Mouse (Mus musculus): ENCODE measurements around the gene Tulp3. TPM values are rescaled to one million over a fixed set of nuclear protein-coding genes. Genes with fewer than 3 reads are reported as not detected.

Gene Tulp3
- total and polyA plus RNA-seq, 3 experiments, result 5.3 to 19.2 TPM; not detected in 1

- H3K4me3 ChIP-seq (ENCODE audit: control insufficient read depth in 1 of 2, insufficient read depth in 1 of 2, low read depth in 2 of 2, low read length in 2 of 2), result peak overlapping the region; percentile 75 to 88
- H3K79me2 ChIP-seq (ENCODE audit: control insufficient read depth, insufficient read depth, low read length, poor library complexity), result peaks cover 46% of the 10 kb centered on the region
- H3K9me3 ChIP-seq (replicated peaks; ENCODE audit: insufficient read depth, low read length), result no peaks in the 10 kb centered on the region
- H3K27me3 ChIP-seq (ENCODE audit: control insufficient read depth in 1 of 2, insufficient read depth in 2 of 2, low read length in 2 of 2), result no peaks in the 10 kb centered on the region
- peaks cover 2 to 7% of the 10 kb centered on the region in 2 experiments; a peak in 2 of 4 replicates for H3K4me1 ChIP-seq (ENCODE audit: control insufficient read depth in 1 of 2, insufficient read depth in 2 of 2, low read length in 2 of 2)
- H3K27ac ChIP-seq (ENCODE audit: control insufficient read depth, low read depth, low read length), result peak overlapping the region; percentile 59
- peak overlapping the region; percentile 88 for H3K9ac ChIP-seq (ENCODE audit: control insufficient read depth, low read depth, low read length, poor library complexity, severe bottlenecking)
- TF ChIP-seq MAFK (IDR thresholded peaks at IDR 0.05; ENCODE audit: borderline replicate concordance, low read depth, low read length) (no peak), POLR2A (IDR thresholded peaks at IDR 0.05; ENCODE audit: control insufficient read depth in 1 of 2, insufficient read depth in 1 of 2, low read depth in 1 of 2, low read length in 2 of 2, poor library complexity in 1 of 2) (peak in 1 of 2 experiments; percentile 8; a peak in 1 of 4 replicates), TCF12 (IDR thresholded peaks at IDR 0.05; ENCODE audit: low read depth, low read length) (no peak), MAZ (IDR thresholded peaks at IDR 0.05; ENCODE audit: low read depth, low read length) (0 out of 2 replicates have a peak, but pooled peaks have one; percentile 52), ETS1 (IDR thresholded peaks at IDR 0.05; ENCODE audit: low read depth, low read length) (0 out of 2 replicates have a peak, but pooled peaks have one; percentile 19), USF1 (IDR thresholded peaks at IDR 0.05; ENCODE audit: low read depth, low read length) (no peak), SIN3A (IDR thresholded peaks at IDR 0.05; ENCODE audit: low read length) (peak; percentile 22; the same call in 1 of the 2 replicates)
- peak; percentile 61 for DNase-seq (ENCODE audit: low read depth, low spot score)
- peaks cover 3 to 15% of the 10 kb centered on the region in 2 experiments for H3K36me3 ChIP-seq (ENCODE audit: control insufficient read depth in 1 of 2, insufficient read depth in 2 of 2, low read length in 2 of 2)
Measured at GRCm38 (mm10) chr6:128363007-128363825, 7.6 kb upstream of the Tulp3 start.

DNA sequence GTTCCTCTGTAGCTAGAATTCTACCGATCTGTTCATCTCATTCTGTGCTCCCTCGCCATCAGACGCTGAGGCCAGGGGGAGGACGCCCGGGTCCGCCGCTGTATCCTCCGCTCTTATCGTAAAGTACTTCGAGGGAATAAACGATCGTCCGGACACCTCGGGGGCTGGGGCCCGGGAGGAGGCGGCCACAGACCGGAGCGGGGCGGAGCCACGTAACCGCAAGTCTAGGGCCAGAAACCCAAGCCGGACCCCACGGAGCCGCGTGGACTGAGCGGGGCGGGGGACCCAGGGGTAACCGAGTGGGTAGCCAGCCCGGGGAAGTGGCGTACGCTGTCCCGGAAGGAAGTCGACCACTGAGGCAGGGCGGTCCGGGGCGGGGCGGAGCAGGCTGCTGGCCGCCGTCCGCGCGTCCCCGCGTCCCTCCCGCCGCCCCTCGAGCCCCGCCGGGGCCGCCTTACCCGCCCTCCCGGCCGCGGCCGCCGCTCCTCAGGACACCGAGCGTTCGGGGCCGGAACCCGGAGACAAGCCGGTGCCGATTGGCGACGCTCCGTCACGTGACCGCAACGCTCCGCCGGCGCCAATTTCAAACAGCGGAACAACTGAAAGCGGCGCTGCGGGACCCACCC, 6.8 kb upstream of the Tulp3 start, which contains the start of the genes Rhno1 and Foxm1:
Gene Rhno1 (minus strand): TSS at position 531 of the 626 bp plus-strand sequence.
Gene Foxm1 (plus strand): TSS at position 587 of the 626 bp plus-strand sequence.
- Histone ChIP-seq H3K27me3 (ENCODE audit: control insufficient read depth in 1 of 2, insufficient read depth in 2 of 2, low read length in 2 of 2) (no peaks in the 10 kb centered on the region), H3K79me2 (ENCODE audit: control insufficient read depth, insufficient read depth, low read length, poor library complexity) (peaks cover 46% of the 10 kb centered on the region), H3K9ac (ENCODE audit: control insufficient read depth, low read depth, low read length, poor library complexity, severe bottlenecking) (peak within 1 kb of the TSS; percentile 88), H3K4me3 (ENCODE audit: control insufficient read depth in 1 of 2, insufficient read depth in 1 of 2, low read depth in 2 of 2, low read length in 2 of 2) (peak within 1 kb of the TSS; percentile 75 to 88), H3K36me3 (ENCODE audit: control insufficient read depth in 1 of 2, insufficient read depth in 2 of 2, low read length in 2 of 2) (peaks cover 2 to 15% of the 10 kb centered on the region in 2 experiments; a peak in 3 of 4 replicates), H3K27ac (ENCODE audit: control insufficient read depth, low read depth, low read length) (peak within 1 kb of the TSS; percentile 88), H3K9me3 (replicated peaks; ENCODE audit: insufficient read depth, low read length) (no peaks in the 10 kb centered on the region), H3K4me1 (ENCODE audit: control insufficient read depth in 1 of 2, insufficient read depth in 2 of 2, low read length in 2 of 2) (peaks cover 2 to 7% of the 10 kb centered on the region in 2 experiments; a peak in 2 of 4 replicates)
- DNase-seq (ENCODE audit: low read depth, low spot score), result peak; percentile 86
- no peak for TF ChIP-seq GATA1 (IDR thresholded peaks at IDR 0.05; ENCODE audit: low read depth, low read length)
- no peak for TF ChIP-seq POLR2AphosphoS5 (IDR thresholded peaks at IDR 0.05; ENCODE audit: borderline replicate concordance, low read depth, low read length)
- 0 out of 2 replicates have a peak, but pooled peaks have one; percentile 31 for TF ChIP-seq POLR2AphosphoS2 (IDR thresholded peaks at IDR 0.05; ENCODE audit: low read length)
- peak; percentile 49 to 83; a peak in 3 of 4 replicates for TF ChIP-seq USF2 (IDR thresholded peaks at IDR 0.05; ENCODE audit: borderline replicate concordance in 1 of 2, insufficient read depth in 1 of 2, low read depth in 1 of 2, low read length in 2 of 2)
- TF ChIP-seq HCFC1 (IDR thresholded peaks at IDR 0.05; ENCODE audit: low read depth, low read length), result no peak; the same call in 1 of the 2 replicates
- no peak for TF ChIP-seq KAT2A (conservative IDR thresholded peaks at IDR 0.05; ENCODE audit: low read depth, low read length)
- peak; percentile 55 to 76; a peak in 3 of 4 replicates for TF ChIP-seq POLR2A (IDR thresholded peaks at IDR 0.05; ENCODE audit: control insufficient read depth in 1 of 2, insufficient read depth in 1 of 2, low read depth in 1 of 2, low read length in 2 of 2, poor library complexity in 1 of 2)
- TF ChIP-seq E2F4 (IDR thresholded peaks at IDR 0.05; ENCODE audit: borderline replicate concordance, low read depth, low read length), result peak; percentile 86; the same call in 1 of the 2 replicates
- TF ChIP-seq ZC3H11A (IDR thresholded peaks at IDR 0.05; ENCODE audit: low read depth, low read length), result no peak
- TF ChIP-seq MAZ (IDR thresholded peaks at IDR 0.05; ENCODE audit: low read depth, low read length), result no peak
- no peak for TF ChIP-seq EP300 (IDR thresholded peaks at IDR 0.05; ENCODE audit: low read depth in 1 of 2, low read length in 2 of 2)
- TF ChIP-seq CTCF (IDR thresholded peaks at IDR 0.05 in 2 of 3, conservative IDR thresholded peaks at IDR 0.05 in 1 of 3; ENCODE audit: control insufficient read depth in 1 of 3, insufficient read depth in 1 of 3, low read depth in 2 of 3, low read length in 3 of 3, poor library complexity in 1 of 3, severe bottlenecking in 1 of 3), result no peak
- TF ChIP-seq UBTF (IDR thresholded peaks at IDR 0.05; ENCODE audit: borderline replicate concordance, insufficient read depth, low read depth, low read length), result 0 out of 2 replicates have a peak, but pooled peaks have one; percentile 70
- TF ChIP-seq ZKSCAN1 (IDR thresholded peaks at IDR 0.05; ENCODE audit: low read depth, low read length), result no peak
- TF ChIP-seq NELFE (IDR thresholded peaks at IDR 0.05; ENCODE audit: low read depth, low read length), result peak; percentile 59
- no peak for TF ChIP-seq GABPA (IDR thresholded peaks at IDR 0.05; ENCODE audit: low read depth, low read length)
- no peak for TF ChIP-seq MAFK (IDR thresholded peaks at IDR 0.05; ENCODE audit: borderline replicate concordance, low read depth, low read length)
- TF ChIP-seq RAD21 (IDR thresholded peaks at IDR 0.05; ENCODE audit: low read depth, low read length), result no peak
- TF ChIP-seq MYB (IDR thresholded peaks at IDR 0.05; ENCODE audit: low read depth, low read length), result no peak
- TF ChIP-seq TCF12 (IDR thresholded peaks at IDR 0.05; ENCODE audit: low read depth, low read length), result no peak
- TF ChIP-seq TAL1 (IDR thresholded peaks at IDR 0.05; ENCODE audit: low read length), result no peak
- TF ChIP-seq RCOR1 (IDR thresholded peaks at IDR 0.05; ENCODE audit: low read depth, low read length), result no peak
- peak; percentile 68 for TF ChIP-seq SIN3A (IDR thresholded peaks at IDR 0.05; ENCODE audit: low read length)
- no peak for TF ChIP-seq MEF2A (IDR thresholded peaks at IDR 0.05; ENCODE audit: extremely low read depth, insufficient replicate concordance, low read depth, low read length, poor library complexity, severe bottlenecking)

Measured in MEL (cell line).